Mouse (Mus musculus): ENCODE data around the gene Ntmt1. TPM values are rescaled to one million over a fixed set of nuclear protein-coding genes. Genes with fewer than 3 reads are reported as not detected.

Ntmt1 gene
- polyA plus RNA-seq, 1 experiment from 2014 or later, result 108 TPM

GRCm38 (mm10) chr2:30803604-30804003, 4.0 kb upstream of the Ntmt1 start, which contains the start of gene 1700001O22Rik:
Gene 1700001O22Rik (minus strand): TSS chr2:30803661.
- no peak for ATAC-seq (ENCODE audit: insufficient number of reproducible peaks, insufficient read depth, low FRiP score, low TSS enrichment, low read depth)
- Histone ChIP-seq H3K36me3 (no peaks in the 10 kb centered on the region), H3K9ac (replicated peaks) (no peak within 1 kb of the TSS), H3K4me1 (replicated peaks) (peaks cover 29% of the 10 kb centered on the region), H3K4me2 (no peak within 1 kb of the TSS), H3K27me3 (peaks cover 46% of the 10 kb centered on the region), H3K9me3 (no peaks in the 10 kb centered on the region), H3K4me3 (replicated peaks) (no peak within 1 kb of the TSS), H3K27ac (no peak within 1 kb of the TSS)
- 87% methylated on average over 3 of the region's 3 CpGs for WGBS

DNA sequence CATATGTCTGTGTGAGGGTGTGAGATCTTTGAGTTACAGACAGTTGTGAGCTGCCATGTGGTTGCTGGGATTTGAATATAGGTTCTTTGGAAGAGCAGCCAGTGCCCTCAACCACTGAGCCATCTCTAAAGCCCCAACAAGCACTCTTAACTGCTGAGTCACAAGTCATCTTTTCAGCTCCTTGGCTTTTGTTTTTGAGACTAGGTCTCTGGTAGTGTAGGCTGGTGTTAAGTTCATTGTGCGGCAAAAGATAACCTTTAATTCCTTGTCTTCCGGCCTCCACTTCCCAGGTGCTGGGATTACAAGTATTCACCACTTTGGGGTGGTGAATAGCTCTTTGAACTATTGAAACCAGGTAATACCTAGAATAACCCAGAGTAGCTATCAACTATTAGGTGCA, 1.6 kb upstream of the Ntmt1 start:
- Histone ChIP-seq H3K4me1 (replicated peaks) (peaks cover 31% of the 10 kb centered on the region), H3K36me3 (peaks cover 5% of the 10 kb centered on the region), H3K9ac (replicated peaks) (no peak overlapping the region), H3K27ac (no peak overlapping the region), H3K4me3 (replicated peaks) (no peak overlapping the region), H3K4me2 (no peak overlapping the region), H3K27me3 (peaks cover 29% of the 10 kb centered on the region), H3K9me3 (no peaks in the 10 kb centered on the region)
- 90% methylated on average over 2 of the region's 2 CpGs for WGBS
- no peak for ATAC-seq (ENCODE audit: insufficient number of reproducible peaks, insufficient read depth, low FRiP score, low TSS enrichment, low read depth)

- H3K4me3 ChIP-seq (replicated peaks), result peak overlapping the region; percentile 81
- WGBS, result 9% methylated on average over 28 of the region's 28 CpGs
These were observed 429 bp upstream of the Ntmt1 start for GRCm38 (mm10) chr2:30807147-30807647.

DNA sequence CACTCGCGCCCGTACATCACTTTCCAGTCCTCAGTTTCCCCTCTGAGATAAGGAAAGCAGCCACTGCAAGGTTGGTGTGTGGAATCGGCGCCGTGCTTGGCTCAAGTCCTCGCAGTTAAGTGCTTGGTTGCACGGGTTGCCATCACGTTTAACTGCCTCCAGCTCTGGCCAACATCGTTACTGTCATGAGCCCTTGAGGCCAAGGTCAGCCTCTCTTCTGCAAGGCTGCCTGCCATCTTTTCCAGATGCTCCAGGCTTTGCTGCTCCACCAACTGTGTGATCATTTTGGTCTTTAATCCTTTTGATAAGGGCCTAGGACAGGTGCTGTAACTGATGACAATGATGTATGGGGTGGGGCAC, 650 bp downstream of the Ntmt1 start:
- WGBS, result 4% methylated on average over 10 of the region's 10 CpGs

More at GRCm38 (mm10) chr2:30807147-30807647, 429 bp upstream of the Ntmt1 start:
- peaks cover 16% of the 10 kb centered on the region for H3K36me3 ChIP-seq
- H3K4me2 ChIP-seq, result peak overlapping the region; percentile 87
- peaks cover 20% of the 10 kb centered on the region for H3K4me1 ChIP-seq (replicated peaks)
- H3K9me3 ChIP-seq, result no peaks in the 10 kb centered on the region
- H3K27me3 ChIP-seq, result peaks cover 17% of the 10 kb centered on the region
- H3K9ac ChIP-seq (replicated peaks), result peak overlapping the region; percentile 81
- peak overlapping the region; percentile 71 for H3K27ac ChIP-seq
- ATAC-seq (ENCODE audit: insufficient number of reproducible peaks, insufficient read depth, low FRiP score, low TSS enrichment, low read depth), result peak; percentile 47; the same call in 1 of the 2 replicates

GRCm38 (mm10) chr2:30809503-30809902, 1.9 kb downstream of the Ntmt1 start:
- 0 out of 2 replicates have a peak overlapping the region, but pooled peaks have one; percentile 4 for H3K4me3 ChIP-seq (replicated peaks)
- peaks cover 20% of the 10 kb centered on the region for H3K4me1 ChIP-seq (replicated peaks)
- peak overlapping the region; percentile 42 for H3K4me2 ChIP-seq
- H3K27me3 ChIP-seq, result no peaks in the 10 kb centered on the region
- no peak overlapping the region for H3K9ac ChIP-seq (replicated peaks)
- H3K9me3 ChIP-seq, result no peaks in the 10 kb centered on the region
- no peak for ATAC-seq (ENCODE audit: insufficient number of reproducible peaks, insufficient read depth, low FRiP score, low TSS enrichment, low read depth)
- WGBS, result 93% methylated on average over 5 of the region's 5 CpGs
- peaks cover 40% of the 10 kb centered on the region for H3K36me3 ChIP-seq
- no peak overlapping the region for H3K27ac ChIP-seq

More for the DNA sequence above, 650 bp downstream of the Ntmt1 start:
- peaks cover 6% of the 10 kb centered on the region for H3K27me3 ChIP-seq
- peak overlapping the region; percentile 81 for H3K9ac ChIP-seq (replicated peaks)
- H3K9me3 ChIP-seq, result no peaks in the 10 kb centered on the region
- ATAC-seq (ENCODE audit: insufficient number of reproducible peaks, insufficient read depth, low FRiP score, low TSS enrichment, low read depth), result no peak
- H3K4me3 ChIP-seq (replicated peaks), result peak overlapping the region; percentile 81
- H3K4me2 ChIP-seq, result peak overlapping the region; percentile 87
- H3K27ac ChIP-seq, result peak overlapping the region; percentile 76; the same call in 1 of the 2 replicates
- peaks cover 27% of the 10 kb centered on the region for H3K36me3 ChIP-seq
- peaks cover 20% of the 10 kb centered on the region for H3K4me1 ChIP-seq (replicated peaks)

GRCm38 (mm10) chr2:30810573-30810972, 2.9 kb downstream of the Ntmt1 start:
- H3K9me3 ChIP-seq, result no peaks in the 10 kb centered on the region
- no peak overlapping the region for H3K27ac ChIP-seq
- no peak overlapping the region for H3K9ac ChIP-seq (replicated peaks)
- WGBS, result 76% methylated on average over 7 of the region's 7 CpGs
- H3K4me3 ChIP-seq (replicated peaks), result no peak overlapping the region
- peaks cover 50% of the 10 kb centered on the region for H3K36me3 ChIP-seq
- H3K4me1 ChIP-seq (replicated peaks), result peaks cover 20% of the 10 kb centered on the region
- ATAC-seq (ENCODE audit: insufficient number of reproducible peaks, insufficient read depth, low FRiP score, low TSS enrichment, low read depth), result no peak
- H3K27me3 ChIP-seq, result no peaks in the 10 kb centered on the region
- H3K4me2 ChIP-seq, result no peak overlapping the region

DNA sequence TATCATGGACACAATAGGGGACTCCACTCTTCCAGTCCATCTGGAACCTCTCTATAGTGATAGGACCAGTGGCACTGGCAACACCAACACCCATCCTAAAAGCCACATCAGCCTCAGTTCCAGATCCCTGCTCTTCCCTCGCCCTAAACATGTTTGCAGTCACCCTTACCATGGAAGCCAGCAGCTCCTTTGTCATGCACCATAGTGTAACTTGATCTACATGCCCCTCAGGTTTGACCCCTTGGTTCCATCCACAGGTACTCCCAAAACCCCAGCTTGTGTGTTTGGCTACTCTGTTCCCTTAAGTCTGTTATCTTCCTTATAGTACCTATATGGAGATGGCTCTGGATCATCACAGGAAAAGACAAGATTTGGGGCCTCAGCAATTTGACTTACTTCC, 8.8 kb downstream of the Ntmt1 start:
- ATAC-seq (ENCODE audit: insufficient number of reproducible peaks, insufficient read depth, low FRiP score, low TSS enrichment, low read depth), result no peak
- Histone ChIP-seq H3K4me2 (no peak overlapping the region), H3K9me3 (0 out of 2 replicates have a peak, but pooled peaks cover 8% of the 10 kb centered on the region), H3K27ac (no peak overlapping the region), H3K4me3 (replicated peaks) (no peak overlapping the region), H3K9ac (replicated peaks) (no peak overlapping the region), H3K4me1 (replicated peaks) (no peaks in the 10 kb centered on the region), H3K36me3 (peaks cover 96% of the 10 kb centered on the region), H3K27me3 (no peaks in the 10 kb centered on the region)
- 91% methylated on average over 1 of the region's 1 CpGs for WGBS

DNA sequence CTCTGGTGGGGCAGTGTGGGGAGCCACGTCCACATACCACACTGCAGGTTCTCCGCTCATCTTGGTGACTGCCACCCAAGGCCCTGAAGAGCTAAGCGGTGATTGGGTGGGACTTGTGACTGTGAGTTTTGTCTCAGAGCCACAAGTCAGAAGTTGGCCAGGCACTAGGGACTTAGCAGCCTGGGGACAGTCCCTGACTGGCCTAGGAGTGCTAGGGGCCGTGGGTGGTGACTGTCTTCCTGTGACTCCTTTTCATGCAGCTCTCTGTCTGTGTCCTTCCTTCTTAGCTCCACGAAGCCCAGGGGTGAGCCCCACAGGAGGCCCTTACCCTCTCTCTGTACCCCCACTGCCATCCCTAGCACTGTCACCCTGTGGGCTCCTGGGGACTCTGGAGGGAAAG, 12.2 kb downstream of the Ntmt1 start:
- Histone ChIP-seq H3K9ac (replicated peaks) (no peak overlapping the region), H3K4me2 (no peak overlapping the region), H3K27me3 (no peaks in the 10 kb centered on the region), H3K36me3 (peaks cover 97% of the 10 kb centered on the region), H3K9me3 (0 out of 2 replicates have a peak, but pooled peaks cover 8% of the 10 kb centered on the region), H3K27ac (no peak overlapping the region), H3K4me3 (replicated peaks) (no peak overlapping the region), H3K4me1 (replicated peaks) (no peaks in the 10 kb centered on the region)
- no peak for ATAC-seq (ENCODE audit: insufficient number of reproducible peaks, insufficient read depth, low FRiP score, low TSS enrichment, low read depth)
- WGBS, result 92% methylated on average over 5 of the region's 5 CpGs

DNA sequence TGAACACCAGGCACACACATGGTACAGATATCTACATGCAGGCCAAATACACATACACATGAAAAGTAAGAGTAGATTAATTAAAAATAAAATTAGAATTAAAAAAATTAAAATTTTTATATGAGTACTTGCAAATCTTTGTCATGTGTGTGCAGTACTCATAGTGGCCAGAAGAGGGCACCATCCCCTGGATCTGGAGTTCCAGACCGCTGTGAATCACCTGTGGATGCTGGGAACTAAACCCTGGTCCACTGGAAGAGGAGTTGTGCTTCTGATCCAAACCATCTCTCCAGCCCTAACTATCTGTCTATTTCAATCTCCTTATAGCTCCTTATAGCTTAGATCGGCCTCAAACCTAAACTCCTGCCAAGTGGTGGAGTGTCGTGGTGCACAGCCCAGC, 13.4 kb downstream of the Ntmt1 start:
- 96% methylated on average over 3 of the region's 3 CpGs for WGBS
- Histone ChIP-seq H3K9me3 (0 out of 2 replicates have a peak, but pooled peaks cover 8% of the 10 kb centered on the region), H3K27me3 (no peaks in the 10 kb centered on the region), H3K4me3 (replicated peaks) (no peak overlapping the region), H3K9ac (replicated peaks) (no peak overlapping the region), H3K4me1 (replicated peaks) (peaks cover under 1% of the 10 kb centered on the region; the same call in 1 of the 2 replicates), H3K27ac (no peak overlapping the region), H3K4me2 (no peak overlapping the region), H3K36me3 (peaks cover 97% of the 10 kb centered on the region)
- ATAC-seq (ENCODE audit: insufficient number of reproducible peaks, insufficient read depth, low FRiP score, low TSS enrichment, low read depth), result no peak

- H3K4me3 ChIP-seq (replicated peaks), result no peak overlapping the region
- no peak for ATAC-seq (ENCODE audit: insufficient number of reproducible peaks, insufficient read depth, low FRiP score, low TSS enrichment, low read depth)
These were observed 14.8 kb downstream of the Ntmt1 start for GRCm38 (mm10) chr2:30822460-30822859.

DNA sequence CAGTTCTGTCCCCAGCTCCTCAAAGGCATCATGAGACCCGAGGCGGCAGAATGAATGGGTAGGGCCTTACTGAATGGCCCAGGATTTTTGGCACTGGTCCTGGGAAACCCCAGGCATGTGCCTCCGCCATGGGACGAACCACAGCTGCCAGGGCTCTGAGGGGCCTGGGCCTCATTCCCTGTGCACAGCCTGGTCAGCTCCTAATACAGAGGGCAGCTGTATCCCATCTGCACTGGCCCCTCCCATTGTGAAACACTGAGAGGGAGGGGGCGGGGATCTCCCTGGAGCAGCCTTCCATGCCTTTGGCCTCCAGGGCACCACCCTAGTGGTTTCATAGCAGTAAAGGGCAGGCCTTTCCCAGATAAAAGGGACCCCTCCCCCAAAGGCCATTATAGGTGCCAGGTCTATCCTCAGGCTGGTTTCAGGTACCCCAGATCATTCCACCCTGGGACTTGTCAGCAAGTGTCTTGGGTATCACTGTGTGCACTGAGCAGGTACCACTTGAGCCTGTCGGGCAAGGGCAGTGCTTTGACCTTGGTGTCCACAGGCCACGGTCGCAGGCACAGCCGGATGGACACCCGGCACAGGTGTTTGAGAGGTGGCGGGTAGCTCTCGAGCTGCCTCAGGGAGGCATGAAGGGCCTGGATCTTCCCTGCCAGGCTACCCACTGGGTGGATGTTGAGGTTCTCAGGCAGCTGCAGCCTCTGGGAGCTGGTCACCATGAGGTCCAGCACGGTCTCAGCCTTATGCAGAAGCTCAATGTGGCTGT, 15.9 kb downstream of the Ntmt1 start:
- no peak overlapping the region for H3K4me3 ChIP-seq (replicated peaks)
- no peak overlapping the region for H3K4me2 ChIP-seq
- no peaks in the 10 kb centered on the region for H3K27me3 ChIP-seq
- peaks cover 18% of the 10 kb centered on the region for H3K4me1 ChIP-seq (replicated peaks)
- no peak overlapping the region for H3K9ac ChIP-seq (replicated peaks)
- 0 out of 2 replicates have a peak, but pooled peaks cover 8% of the 10 kb centered on the region for H3K9me3 ChIP-seq
- H3K36me3 ChIP-seq, result peaks cover 83% of the 10 kb centered on the region
- WGBS, result 79% methylated on average over 13 of the region's 13 CpGs
- H3K27ac ChIP-seq, result no peak overlapping the region
- no peak for ATAC-seq (ENCODE audit: insufficient number of reproducible peaks, insufficient read depth, low FRiP score, low TSS enrichment, low read depth)

More at GRCm38 (mm10) chr2:30822460-30822859, 14.8 kb downstream of the Ntmt1 start:
- Histone ChIP-seq H3K4me1 (replicated peaks) (peaks cover 14% of the 10 kb centered on the region), H3K9me3 (0 out of 2 replicates have a peak, but pooled peaks cover 8% of the 10 kb centered on the region), H3K36me3 (peaks cover 94% of the 10 kb centered on the region), H3K27me3 (no peaks in the 10 kb centered on the region), H3K9ac (replicated peaks) (no peak overlapping the region), H3K27ac (no peak overlapping the region), H3K4me2 (no peak overlapping the region)
- 92% methylated on average over 8 of the region's 8 CpGs for WGBS
